Mouse (Mus musculus) ES-Bruce4 (cell line): ENCODE measurements around the gene Gm20518.

Source experiments
- CTCF ChIP-seq: IDR thresholded peaks from one replicate; pipeline ENCODE4 v1.8.1; 2011; ENCODE audit warnings: low read depth, low read length
- EP300 ChIP-seq: IDR thresholded peaks from 2 replicates; pipeline ENCODE4 v1.6.1; 2011; ENCODE audit warnings: low read depth, low read length; ENCODE audit not compliant: insufficient read depth

DNA sequence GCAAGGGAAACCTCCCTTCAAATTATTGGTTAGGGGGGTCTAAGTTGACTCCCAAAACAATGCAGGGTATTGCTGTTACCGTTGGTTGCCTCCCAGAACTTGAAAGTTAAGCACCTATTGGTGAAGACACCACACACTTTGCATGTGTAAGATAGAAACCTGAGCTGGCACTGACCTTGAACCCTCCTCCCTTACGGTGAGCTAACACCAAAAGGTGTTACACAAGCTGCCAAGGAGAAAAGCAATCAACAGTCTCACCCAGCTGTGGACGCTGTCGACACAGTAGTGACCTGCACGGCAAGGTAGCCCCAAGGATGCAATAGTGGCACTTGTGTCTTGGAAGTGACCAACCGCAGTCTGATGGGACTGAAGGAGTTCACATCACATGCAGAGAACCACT is 7.4 kb downstream of the Gm20518 start:
- TF ChIP-seq EP300 (peak; percentile 84; the same call in 1 of the 2 replicates), CTCF (no peak)
